Mouse (Mus musculus) ES-Bruce4 (cell line): ENCODE measurements around the gene Khk. TPM values are rescaled to one million over a fixed set of nuclear protein-coding genes. Genes with fewer than 3 reads are reported as not detected.

Source experiments
- H3K27ac ChIP-seq: 2 replicates; pipeline ENCODE4 v1.5.1; 2012; ENCODE audit warnings: low read length, inconsistent platforms; ENCODE audit not compliant: insufficient read depth
- H3K27me3 ChIP-seq: 2 replicates; pipeline ENCODE4 v1.6.1; 2012; ENCODE audit warnings: mild to moderate bottlenecking, low read length, inconsistent platforms; ENCODE audit not compliant: control insufficient read depth, poor library complexity, insufficient read depth, severe bottlenecking
- H3K36me3 ChIP-seq: 2 replicates; pipeline ENCODE4 v1.6.1; 2012; ENCODE audit warnings: inconsistent platforms, mild to moderate bottlenecking, low read length, moderate library complexity; ENCODE audit not compliant: control insufficient read depth, poor library complexity, insufficient read depth, severe bottlenecking
- H3K4me1 ChIP-seq: one replicate; pipeline ENCODE4 v1.8.1; 2011; ENCODE audit warnings: low read length; ENCODE audit not compliant: control insufficient read depth, insufficient read depth
- H3K4me3 ChIP-seq: 2 replicates; pipeline ENCODE4 v1.5.1; 2011; ENCODE audit warnings: low read depth, mild to moderate bottlenecking, low read length
- H3K9ac ChIP-seq: 2 replicates; pipeline ENCODE4 v1.6.1; 2012; ENCODE audit warnings: low read depth, mild to moderate bottlenecking, inconsistent platforms; ENCODE audit not compliant: poor library complexity, severe bottlenecking
- H3K9me3 ChIP-seq: replicated peaks from 2 replicates; pipeline ENCODE4 v1.6.1; 2012; ENCODE audit warnings: mild to moderate bottlenecking, low read length, inconsistent platforms; ENCODE audit not compliant: control insufficient read depth, poor library complexity, insufficient read depth, severe bottlenecking
- CTCF ChIP-seq: IDR thresholded peaks from one replicate; pipeline ENCODE4 v1.8.1; 2011; ENCODE audit warnings: low read depth, low read length
- EP300 ChIP-seq: IDR thresholded peaks from 2 replicates; pipeline ENCODE4 v1.6.1; 2011; ENCODE audit warnings: low read depth, low read length; ENCODE audit not compliant: insufficient read depth
- POLR2A ChIP-seq: IDR thresholded peaks from one replicate; pipeline ENCODE4 v1.8.1; 2011; ENCODE audit warnings: low read length; ENCODE audit not compliant: insufficient read depth
- polyA plus RNA-seq: library from polyadenylated mRNA; stranded (reverse); fragments of >200 nt; gene quantifications from 2 replicates; pipeline ENCODE4 v1.2.4, GENCODE M21; 2011; ENCODE audit warnings: low read depth; ENCODE audit not compliant: missing spikeins, insufficient read depth, insufficient read length

Gene Khk
- polyA plus RNA-seq, 1 experiment, result 12.9 TPM

GRCm38 (mm10) chr5:30954556-30954955 is 33.3 kb downstream of the Khk start:
- no peak overlapping the region for H3K27ac ChIP-seq
- H3K27me3 ChIP-seq, result no peaks in the 10 kb centered on the region
- H3K9ac ChIP-seq, result no peak overlapping the region
- peaks cover 30% of the 10 kb centered on the region for H3K36me3 ChIP-seq
- no peaks in the 10 kb centered on the region for H3K4me1 ChIP-seq
- H3K9me3 ChIP-seq, result no peaks in the 10 kb centered on the region
- no peak overlapping the region for H3K4me3 ChIP-seq
- TF ChIP-seq EP300, result no peak
- TF ChIP-seq POLR2A, result no peak
- no peak for TF ChIP-seq CTCF

GRCm38 (mm10) chr5:30955751-30956150 is 34.5 kb downstream of the Khk start:
- TF ChIP-seq EP300 (no peak), CTCF (no peak), POLR2A (no peak)
- no peak overlapping the region for H3K4me3 ChIP-seq
- H3K9me3 ChIP-seq, result no peaks in the 10 kb centered on the region
- peaks cover 30% of the 10 kb centered on the region for H3K36me3 ChIP-seq
- H3K27me3 ChIP-seq, result no peaks in the 10 kb centered on the region
- no peaks in the 10 kb centered on the region for H3K4me1 ChIP-seq
- no peak overlapping the region for H3K27ac ChIP-seq
- no peak overlapping the region for H3K9ac ChIP-seq

GRCm38 (mm10) chr5:30957891-30958290 is 36.7 kb downstream of the Khk start:
- Histone ChIP-seq H3K36me3 (peaks cover 30% of the 10 kb centered on the region), H3K9me3 (no peaks in the 10 kb centered on the region), H3K27ac (no peak overlapping the region), H3K4me3 (no peak overlapping the region), H3K4me1 (no peaks in the 10 kb centered on the region), H3K27me3 (no peaks in the 10 kb centered on the region), H3K9ac (no peak overlapping the region)
- no peak for TF ChIP-seq CTCF
- TF ChIP-seq POLR2A, result no peak
- TF ChIP-seq EP300, result no peak

- H3K4me1 ChIP-seq, result no peaks in the 10 kb centered on the region
- H3K36me3 ChIP-seq, result peaks cover 26% of the 10 kb centered on the region
- H3K9ac ChIP-seq, result peak overlapping the region; percentile 83
- H3K27me3 ChIP-seq, result no peaks in the 10 kb centered on the region
- H3K4me3 ChIP-seq, result peak overlapping the region; percentile 88
- H3K9me3 ChIP-seq, result no peaks in the 10 kb centered on the region
- no peak overlapping the region for H3K27ac ChIP-seq
- TF ChIP-seq POLR2A, result no peak
- TF ChIP-seq CTCF, result no peak
- TF ChIP-seq EP300, result no peak
Measured at GRCm38 (mm10) chr5:30959198-30959854, 38.1 kb downstream of the Khk start.

- Histone ChIP-seq H3K4me1 (no peaks in the 10 kb centered on the region), H3K9me3 (no peaks in the 10 kb centered on the region), H3K27ac (no peak within 1 kb of the TSS), H3K4me3 (peak within 1 kb of the TSS; percentile 88), H3K36me3 (peaks cover 21% of the 10 kb centered on the region), H3K9ac (peak within 1 kb of the TSS; percentile 83), H3K27me3 (no peaks in the 10 kb centered on the region)
- TF ChIP-seq CTCF (no peak), POLR2A (peak; percentile 62)
Measured at GRCm38 (mm10) chr5:30959966-30960501, 38.8 kb downstream of the Khk start, which contains the start of gene Preb. Gene Preb (minus strand): TSS chr5:30960361.

- Histone ChIP-seq H3K36me3 (peaks cover 13% of the 10 kb centered on the region), H3K4me1 (no peaks in the 10 kb centered on the region), H3K27ac (no peak overlapping the region), H3K27me3 (no peaks in the 10 kb centered on the region), H3K9me3 (no peaks in the 10 kb centered on the region), H3K4me3 (no peak overlapping the region), H3K9ac (peak overlapping the region; percentile 62; the same call in 1 of the 2 replicates)
- TF ChIP-seq POLR2A, result no peak
Measured at GRCm38 (mm10) chr5:30960814-30961213, 39.6 kb downstream of the Khk start.
